Mouse (Mus musculus) adrenal gland, postnatal 14 days (tissue): ENCODE measurements around the gene Idnk. TPM values are rescaled to one million over a fixed set of nuclear protein-coding genes. Genes with fewer than 3 reads are reported as not detected.

Experiments used
- DNase-seq: peaks from one replicate; pipeline ENCODE4 v3.0.0; 2021; ENCODE audit warnings: mixed read lengths
- long read RNA-seq, 2 experiments: library from polyadenylated mRNA; stranded (forward); transcript quantifications; one replicate each; pipeline ENCODE4 v2.0.0; 2021
- total RNA-seq: library from RNA; stranded (reverse); gene quantifications from 2 replicates; pipeline ENCODE4 v1.2.3, GENCODE M21; 2021

Idnk gene
- total RNA-seq, result 45.4 and 48.0 TPM in 2 replicates
- long read RNA-seq, experiment 1, transcript Idnk-201 (5 exons, 764 nt), result minor isoform, 11 of 64 reads
- long read RNA-seq, experiment 1, transcript Idnk-202 (4 exons, 1,462 nt), result major isoform, 45 of 64 reads
- long read RNA-seq, experiment 1, partial matches to known transcripts, result 1 of 64 reads
- long read RNA-seq, experiment 1, other reads (novel, unspliced or antisense), result 6 of 64 reads
- long read RNA-seq, experiment 2, transcript Idnk-202 (4 exons, 1,462 nt), result major isoform, 31 of 50 reads
- long read RNA-seq, experiment 2, transcript Idnk-201 (5 exons, 764 nt), result minor isoform, 9 of 50 reads
- long read RNA-seq, experiment 2, partial matches to known transcripts, result 1 of 50 reads
- long read RNA-seq, experiment 2, other reads (novel, unspliced or antisense), result 9 of 50 reads

DNA sequence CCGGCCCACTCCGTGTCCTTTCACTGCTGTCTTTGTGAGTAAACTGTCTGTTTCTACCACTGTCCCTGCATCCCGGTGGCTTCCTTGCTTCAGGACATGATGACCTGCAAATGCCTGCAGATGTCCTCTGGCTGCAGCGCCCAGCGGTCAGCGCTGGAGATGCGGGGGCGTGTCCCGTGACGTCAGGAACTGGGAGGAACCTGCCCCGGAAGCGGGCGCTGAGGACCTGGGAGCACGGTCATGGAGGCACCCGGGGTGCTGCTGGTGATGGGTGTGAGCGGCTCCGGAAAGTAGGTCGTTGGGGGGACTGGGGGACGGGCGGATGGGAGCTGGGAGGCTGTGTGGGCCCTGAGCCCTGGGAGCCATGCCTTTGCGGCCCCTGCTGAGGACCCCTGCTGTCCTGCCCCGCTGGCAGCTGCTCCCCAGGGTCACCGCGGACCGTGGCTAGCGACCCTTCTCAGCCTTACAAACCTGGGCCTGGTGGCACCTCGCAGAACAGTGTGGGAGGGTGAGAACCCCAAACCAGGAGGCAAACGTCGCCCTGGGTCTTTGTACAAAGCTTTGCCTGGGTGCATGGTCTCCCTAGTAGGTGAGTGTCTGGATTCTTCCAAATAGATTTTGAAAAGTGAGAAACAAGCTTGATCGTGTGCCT, at the start of gene Idnk:
TSS of gene Idnk (plus strand) at position 203 of the 652 bp plus-strand sequence.
- DNase-seq, result peak; percentile 97

DNA sequence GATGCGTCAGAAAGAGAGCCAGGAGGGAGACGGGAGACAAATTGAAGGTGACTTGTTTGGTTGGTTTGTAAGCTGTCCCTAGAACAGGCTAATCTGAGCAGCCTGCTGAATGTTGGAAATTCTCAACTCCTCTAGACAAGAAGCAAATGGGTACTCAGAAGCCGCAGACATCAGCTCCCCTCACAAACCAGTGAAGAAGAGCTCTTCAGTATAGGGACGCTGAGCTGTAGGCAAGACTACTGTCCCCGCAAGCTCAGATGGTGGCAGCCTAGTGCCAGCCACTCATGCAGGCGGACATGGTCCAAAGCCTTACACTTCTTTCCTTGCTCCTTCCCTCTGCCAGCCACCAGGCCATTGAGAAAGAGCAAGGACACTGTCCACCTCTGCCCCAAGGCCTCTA, 46.1 kb upstream of the Idnk start:
- DNase-seq, result no peak

DNA sequence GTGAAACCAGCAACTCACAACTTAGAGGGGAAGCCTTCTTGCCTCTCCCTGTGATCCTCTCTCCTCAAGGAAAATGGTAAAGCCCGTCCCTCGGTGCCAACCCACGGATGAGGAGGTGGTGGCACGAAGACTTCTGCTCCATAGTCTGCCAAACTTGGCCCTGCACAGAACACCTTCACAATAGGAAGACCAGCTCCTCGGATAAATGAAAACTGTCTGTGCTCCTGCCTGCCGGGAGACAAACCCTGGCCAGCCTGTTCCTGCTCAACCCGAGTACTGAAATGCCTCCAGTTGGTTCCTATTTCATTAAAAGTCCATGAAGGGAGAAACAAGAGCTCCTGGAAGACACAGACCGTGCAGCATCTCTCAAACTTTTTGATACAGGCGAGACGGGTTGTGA, 45.3 kb upstream of the Idnk start:
- DNase-seq, result no peak

DNA sequence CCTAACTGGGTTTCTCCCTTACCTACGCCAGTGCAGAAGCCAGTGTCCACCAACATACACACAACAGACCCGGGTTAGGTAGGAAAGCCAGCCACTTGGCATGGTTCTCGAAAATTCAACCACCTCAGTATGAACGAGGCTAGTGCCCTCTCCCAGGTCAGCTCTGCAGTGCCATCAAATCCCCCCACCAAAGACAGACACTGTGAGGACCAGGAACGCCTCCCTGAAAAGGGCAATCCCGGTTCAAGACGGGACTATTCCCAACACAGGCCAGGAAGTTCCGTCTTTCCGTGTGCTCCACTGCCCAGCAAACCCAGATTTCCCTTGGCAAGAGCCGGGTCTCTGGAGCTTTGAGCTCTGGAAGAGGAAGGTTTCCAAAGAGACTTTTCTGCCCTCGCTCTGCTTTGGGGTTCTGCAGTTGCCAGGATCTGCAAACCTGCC, 44.8 kb upstream of the Idnk start:
- peak; percentile 65 for DNase-seq

DNA sequence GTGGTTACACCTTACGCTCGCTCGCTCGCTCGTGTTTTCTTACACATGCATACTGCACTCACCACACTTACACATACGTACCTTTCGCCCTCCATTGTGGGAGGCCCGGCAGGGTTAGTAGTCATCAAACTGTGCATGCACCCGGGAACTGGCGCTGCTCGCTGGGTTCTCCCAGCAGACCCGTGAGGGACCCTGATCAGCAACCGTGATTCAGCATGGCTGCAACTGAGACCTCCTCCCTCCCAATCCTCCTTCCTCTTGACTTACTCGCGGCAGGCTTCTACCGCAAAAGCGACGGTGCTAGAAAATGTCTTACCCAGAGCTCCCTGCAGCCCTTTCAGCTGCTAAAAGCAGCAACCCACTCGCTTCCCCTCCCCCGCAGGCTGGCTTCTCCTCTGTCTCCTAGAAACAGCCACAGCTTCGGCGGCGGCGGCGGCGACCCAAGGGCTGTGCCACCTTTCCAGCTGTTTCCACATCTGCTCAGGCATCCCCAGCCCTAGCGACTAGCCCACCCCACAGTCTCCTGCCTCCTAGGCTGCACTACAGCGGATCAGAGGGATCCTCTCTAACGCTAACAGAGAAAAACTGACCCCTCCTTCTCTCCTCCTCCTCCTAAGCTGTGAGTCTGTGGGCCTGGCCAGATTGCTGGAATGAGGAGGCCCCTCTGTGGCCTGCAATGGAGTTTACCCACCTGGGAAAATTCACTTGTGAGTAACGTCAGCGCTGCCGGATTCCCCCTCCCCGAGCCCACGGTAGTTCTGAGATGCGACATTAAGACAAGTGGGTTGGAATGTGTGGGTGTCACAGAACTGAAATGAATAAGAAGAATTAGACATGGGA, 44.2 kb upstream of the Idnk start, which contains the start of gene Klhl3:
TSS of gene Klhl3 (minus strand) at position 532 of the 840 bp plus-strand sequence.
- peak; percentile 86 for DNase-seq

DNA sequence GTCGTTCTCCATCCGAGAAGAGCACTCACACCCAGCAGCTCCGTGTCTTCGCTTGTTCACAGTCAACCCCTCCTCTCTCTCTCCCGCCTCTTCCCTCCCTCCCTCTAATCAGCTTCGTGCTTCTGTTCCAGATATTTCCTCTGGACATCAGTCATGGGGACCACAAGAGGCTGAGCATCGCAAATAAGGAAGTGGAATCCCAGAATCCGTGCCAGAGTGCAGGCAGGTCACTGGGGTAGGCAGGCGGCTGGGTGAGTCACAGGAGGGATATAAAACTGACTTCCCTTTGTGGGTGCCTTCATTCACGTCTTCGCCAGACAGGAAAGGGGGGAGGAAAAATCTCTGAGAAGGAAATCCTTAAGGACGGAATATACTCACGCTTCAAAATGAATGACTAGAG, 42.2 kb upstream of the Idnk start:
- peak; percentile 53 for DNase-seq

DNA sequence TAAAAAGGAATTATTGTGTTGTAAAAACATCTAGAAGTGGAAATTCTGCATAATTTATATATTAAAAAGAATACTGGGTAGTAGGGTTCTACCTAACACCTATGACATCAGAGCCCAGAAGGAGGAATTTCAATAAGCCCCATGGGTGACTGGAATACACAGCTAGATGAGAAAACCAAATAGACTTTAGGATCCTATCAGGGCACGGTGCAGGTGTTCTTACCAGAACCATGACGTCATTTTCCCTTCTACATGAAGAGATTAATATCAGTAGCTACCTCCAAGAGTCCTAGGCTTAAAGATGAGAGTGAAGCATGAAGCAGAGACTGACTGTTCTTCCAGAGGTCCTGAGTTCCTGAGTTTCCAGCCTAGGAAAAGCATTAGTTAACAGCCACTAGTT, 40.6 kb upstream of the Idnk start:
- no peak for DNase-seq

DNA sequence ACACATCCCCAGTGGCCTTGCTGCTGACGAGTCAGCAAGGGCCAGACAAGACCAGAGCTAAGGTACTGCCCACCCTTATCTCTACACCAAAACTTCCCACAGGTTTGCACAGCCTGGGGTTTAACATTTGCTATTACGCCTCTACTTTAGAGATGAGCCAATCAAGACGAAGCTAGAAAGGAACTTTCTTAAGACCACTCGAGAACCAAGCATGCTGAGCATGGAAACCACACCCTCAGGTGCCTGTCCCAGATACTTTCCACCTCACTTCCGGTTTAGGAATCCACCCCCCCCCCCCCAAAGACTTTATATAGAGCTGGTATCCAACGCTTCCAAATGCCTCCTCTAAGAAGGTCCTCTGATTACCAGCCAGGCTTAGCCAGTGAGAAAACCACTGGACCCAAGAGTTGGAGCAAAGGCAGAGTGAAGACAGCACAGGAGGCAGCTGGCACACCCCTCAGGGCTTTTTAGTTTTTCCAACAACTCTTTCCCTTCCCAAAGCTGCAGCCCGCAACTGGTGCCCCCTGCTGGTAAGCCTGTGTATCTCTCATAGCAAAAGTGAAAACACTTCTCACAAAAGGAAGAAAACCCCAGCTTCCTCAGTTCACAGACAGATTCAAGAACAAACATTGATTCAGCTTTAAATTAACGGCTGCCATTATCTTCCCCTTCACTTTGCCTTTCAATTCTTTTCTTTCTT, 40.0 kb upstream of the Idnk start:
- peak; percentile 91 for DNase-seq

DNA sequence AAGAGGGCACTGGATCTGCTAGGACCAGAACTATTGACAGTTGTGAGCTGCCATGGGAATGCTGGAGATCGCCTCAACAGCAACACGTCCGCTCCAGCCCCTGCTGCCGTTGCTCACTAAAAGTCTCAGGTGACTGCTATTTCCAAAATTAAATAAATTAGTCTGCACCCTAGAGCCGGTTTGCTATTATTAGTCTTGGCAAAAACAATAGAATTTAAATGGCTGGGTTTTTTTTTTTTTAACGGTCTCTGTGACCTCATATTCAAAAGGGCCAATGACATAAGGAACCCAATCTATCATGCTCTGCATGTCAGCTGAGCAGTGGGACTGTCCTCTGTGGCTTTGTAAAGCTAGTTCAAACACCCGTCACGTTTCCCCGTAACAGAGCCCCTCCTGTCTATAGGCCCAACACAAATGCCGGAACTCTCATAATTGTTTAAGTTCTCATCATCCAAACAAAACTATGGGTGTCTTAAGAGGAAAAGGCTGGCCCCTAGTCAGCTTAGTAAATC, 34.6 kb upstream of the Idnk start:
- no peak for DNase-seq

DNA sequence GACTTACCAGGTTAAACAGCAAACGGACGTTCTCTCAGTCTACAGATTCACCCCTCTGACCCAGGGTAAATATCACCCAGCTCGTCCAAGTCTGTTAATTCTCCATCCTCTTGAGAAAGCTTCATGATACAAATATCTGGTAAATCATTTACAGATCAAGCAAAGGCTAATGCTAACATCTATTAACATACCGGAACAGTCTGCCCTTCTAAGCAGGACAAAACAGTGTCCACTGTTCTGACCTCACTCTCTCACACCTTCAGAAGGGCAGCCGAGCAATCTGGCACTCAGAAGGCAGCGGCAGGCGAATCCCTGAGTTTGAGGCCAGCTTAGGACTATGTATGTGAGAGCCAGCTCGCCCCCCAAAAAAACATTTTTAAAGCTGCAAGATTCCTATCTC, 34.1 kb upstream of the Idnk start:
- DNase-seq, result no peak

DNA sequence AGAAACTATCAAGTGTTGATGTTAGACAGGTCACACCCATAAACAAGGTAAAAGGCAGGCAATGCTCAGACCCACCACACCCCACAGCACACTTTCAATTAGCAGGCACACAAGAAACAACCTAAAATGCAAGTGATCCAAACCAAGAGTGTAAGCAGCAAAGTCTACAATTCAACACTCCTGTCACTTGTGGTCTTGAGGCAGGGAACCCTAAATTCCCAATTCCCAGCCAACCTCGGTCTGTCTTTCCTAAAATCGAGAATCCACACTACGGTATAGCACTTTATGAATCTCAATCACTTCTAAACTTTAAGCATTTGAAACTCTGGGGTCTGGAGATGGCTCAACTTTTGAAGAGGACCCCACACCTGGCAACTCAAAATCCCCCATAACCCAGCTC, 33.2 kb upstream of the Idnk start:
- no peak for DNase-seq

DNA sequence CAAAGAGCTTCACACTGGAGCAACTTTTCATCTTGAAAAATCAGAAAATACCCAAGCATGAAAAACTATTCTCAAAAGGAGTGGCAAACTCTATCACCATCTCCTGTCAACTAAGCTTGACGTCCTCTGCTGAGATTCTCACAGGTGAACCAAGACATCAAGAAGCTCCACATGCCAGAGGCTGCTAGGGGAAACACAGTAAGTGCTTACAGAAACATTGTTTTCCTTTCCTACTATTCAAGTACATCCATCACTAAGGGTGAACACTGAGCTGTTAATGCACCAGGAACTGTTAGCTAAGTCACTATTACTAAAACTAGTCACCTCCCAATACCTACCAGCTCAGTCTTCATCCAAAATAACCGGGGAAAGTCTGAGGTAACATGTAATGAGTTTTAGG, 32.5 kb upstream of the Idnk start:
- DNase-seq, result no peak

DNA sequence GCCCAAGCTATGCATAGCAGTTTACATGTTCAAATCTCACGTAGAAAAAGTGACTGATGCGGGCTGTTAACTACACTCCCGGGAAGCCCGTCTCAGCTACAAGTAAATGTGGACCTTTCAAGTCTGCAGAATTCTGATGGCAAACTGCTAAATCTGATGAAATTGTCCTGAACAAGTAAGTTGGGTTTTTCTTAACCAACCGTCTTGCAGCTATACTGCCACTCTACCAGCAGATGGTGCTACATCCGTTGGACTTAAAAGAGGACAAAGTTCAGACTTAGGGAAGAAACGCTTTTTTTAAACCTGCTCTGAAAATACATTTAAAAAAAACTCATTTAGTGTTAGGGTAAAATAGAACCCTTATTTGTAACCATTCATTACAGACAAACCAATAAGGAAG, 31.3 kb upstream of the Idnk start:
- DNase-seq, result peak; percentile 62

DNA sequence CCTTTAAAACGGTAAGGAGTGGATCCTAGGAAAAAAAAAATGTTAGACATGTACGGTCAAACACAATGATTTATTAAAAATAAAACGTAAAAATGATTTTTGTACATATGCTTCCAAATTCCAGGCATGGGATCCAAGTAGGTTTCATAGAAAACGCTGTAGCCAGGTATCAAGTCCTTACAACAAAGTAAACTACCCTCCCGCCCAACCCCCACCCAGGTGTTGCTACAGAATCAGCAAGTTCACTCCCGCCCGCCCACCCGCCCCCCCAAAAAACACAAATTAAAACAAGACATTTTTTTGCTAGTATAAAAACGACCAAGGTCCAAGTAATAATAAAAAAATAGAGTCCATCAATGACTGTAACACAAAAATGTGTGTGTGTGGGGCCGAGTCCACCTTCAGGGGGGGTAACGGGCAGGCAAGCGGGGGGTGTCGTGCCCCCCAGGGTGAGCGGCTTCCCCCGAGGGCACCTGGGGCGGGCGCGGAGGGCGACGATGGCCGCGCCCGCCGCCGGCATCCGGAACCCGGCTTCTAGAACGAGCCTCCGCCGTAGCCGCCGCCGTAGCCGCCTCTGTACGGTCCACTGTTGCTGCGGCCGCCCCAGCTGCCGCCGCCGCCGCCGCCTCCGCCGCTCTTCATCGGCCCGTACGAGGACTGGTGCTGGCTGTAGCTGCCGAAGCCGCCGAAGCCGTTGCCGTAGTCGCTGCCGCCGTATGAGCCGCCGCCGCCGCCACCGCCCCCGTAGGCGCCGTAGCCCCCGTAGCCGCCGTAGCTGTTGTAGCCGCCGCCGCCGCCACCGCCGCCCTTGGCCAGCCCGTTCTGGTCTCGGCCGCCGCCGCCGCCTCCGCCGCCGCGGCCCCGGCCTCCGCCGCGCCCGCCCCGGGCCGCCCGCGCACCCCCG, 30.3 kb upstream of the Idnk start:
- no peak for DNase-seq

DNA sequence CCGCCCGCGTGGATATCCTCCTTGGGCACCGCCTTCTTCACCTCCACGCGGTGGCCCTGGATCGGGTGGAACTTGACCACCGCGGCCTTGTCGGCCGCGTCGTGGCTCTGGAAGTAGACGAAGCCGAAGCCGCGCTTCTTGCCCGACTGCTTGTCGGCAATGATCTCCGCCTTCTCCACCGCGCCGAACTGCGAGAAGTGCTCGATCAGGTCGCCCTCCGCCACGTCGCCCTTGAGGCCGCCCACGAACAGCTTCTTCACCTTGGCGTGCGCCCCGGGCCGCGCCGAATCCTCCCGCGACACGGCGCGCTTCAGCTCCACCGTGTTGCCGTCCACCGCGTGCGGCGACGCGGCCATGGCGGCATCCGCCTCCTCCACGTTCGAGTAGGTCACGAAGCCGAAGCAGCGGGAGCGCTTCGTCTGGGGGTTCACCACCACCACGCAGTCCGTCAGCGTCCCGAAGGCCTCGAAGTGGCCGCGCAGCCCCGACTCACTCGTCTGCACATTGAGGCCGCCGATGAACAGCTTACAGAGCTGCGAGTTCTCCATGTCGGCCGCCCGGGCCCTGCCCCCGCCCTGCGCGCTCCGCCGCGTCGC, 29.6 kb upstream of the Idnk start:
- DNase-seq, result peak; percentile 73

DNA sequence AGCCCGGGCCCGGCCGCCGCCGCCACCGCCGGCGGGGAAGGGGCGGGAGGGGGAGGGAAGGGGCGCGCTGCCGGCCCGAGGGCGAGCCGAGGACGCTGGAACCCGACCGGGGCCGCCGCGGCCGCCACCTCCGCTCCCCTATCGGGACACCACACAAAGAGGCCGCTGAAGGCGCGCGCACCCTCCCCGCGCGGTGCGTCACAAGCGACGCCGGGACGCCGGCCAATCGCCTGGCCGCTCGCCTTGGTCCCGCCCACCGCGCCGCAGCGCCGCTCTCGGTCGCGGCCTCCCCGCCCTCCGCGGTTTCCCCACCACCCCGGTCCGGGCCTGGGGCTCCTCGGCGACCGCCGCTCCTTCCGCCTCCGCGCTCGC, 29.1 kb upstream of the Idnk start, which contains the start of gene Hnrnpa0:
TSS of gene Hnrnpa0 (minus strand) at position 161 of the 372 bp plus-strand sequence.
- peak; percentile 97 for DNase-seq

DNA sequence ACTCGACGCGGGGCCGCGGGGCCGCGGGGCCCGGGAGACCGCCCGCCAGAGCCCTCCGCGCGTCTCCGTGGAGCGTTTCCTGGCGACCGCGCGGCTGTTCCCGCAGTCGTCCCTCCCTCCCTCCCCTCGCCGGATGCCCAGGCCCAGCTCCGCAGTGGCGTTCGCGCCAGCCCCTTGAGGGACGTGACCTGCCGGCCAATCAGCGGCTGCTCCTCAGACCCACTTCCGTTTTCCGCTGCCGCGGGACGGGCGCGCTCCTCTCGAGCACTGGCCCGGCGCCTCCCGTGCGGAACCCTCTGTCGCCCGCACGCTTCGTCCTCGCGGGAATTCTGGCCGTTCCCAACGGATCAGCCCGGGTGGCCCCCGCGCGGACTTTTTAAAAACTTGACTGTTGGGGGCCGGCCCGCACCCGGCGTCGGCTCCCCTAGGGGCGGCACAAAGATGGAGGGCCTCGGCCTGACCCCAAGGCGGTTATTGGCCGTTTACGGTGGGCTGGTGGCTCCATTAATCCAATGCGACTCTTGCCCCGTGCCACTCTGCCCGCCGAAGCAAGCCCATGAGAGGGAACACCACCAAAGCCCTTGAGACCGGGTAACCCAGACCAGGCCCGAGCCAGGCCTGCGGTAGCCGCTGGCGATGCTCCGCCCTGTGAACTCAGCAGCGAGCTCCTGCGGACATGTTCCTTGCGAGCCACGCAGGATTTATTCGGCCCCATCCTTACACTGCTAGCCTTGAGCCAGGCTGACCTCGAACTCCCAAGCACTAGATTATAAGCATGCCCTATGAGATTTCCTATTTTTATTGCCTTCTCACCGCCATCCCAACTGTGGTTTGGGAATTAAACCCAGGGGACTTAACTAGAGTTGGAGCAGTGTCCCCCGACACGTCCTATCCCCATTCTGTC, 28.4 kb upstream of the Idnk start:
- peak; percentile 98 for DNase-seq

DNA sequence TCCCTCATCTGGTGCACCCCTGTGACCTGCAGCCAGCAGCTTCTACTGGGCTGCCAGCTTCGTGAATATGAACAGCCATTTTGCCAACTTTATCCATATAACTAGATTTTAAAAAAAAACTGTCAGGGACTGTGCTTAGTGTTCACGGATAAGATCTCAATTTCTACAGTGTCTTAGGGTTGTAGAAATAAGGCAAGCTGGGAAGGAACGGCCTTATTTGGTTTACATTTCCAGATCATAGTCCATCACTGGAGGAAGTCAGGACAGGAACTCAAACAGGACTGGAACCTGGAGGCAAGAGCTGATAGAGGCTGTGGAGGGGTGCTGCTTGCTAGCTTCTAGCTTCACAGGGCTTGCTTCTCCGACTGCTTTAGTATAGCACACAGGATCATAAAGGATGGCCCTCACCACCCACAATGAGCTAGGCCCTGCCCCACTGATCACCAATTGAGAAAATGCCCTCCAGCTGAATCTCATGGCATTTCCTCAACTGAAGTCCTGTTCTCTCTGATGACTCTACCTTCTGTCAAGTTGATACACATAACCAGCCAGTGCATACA, 27.7 kb upstream of the Idnk start:
- DNase-seq, result no peak

DNA sequence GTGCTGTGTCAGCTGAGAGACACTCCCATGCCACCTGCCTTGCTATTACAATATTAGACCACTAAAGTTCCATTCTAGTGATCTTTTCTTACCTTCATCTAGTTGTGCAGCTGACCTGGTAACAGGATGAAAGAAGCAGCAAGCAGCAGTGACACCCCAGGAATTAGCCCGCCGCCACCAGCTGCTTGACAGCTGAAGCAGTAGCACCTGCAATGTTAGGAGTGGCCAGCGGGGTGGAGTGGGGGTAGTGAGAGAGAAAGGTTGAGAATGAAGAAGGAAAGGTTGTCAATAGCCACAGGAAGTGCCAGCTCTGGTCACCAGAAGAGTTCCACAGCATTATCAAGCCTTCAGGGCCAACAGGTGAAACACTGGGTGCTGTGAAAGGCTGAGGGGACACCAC, 25.8 kb upstream of the Idnk start:
- DNase-seq, result no peak
